Mouse (Mus musculus): Measurements from ENCODE around the gene Qsox2.

GRCm38 (mm10) chr2:26240330-26240729, 3.0 kb upstream of the Qsox2 start:
- no peak for TF ChIP-seq POLR2A (IDR thresholded peaks at IDR 0.05; ENCODE audit: low read depth, low read length)
- no peak for TF ChIP-seq CTCF (conservative IDR thresholded peaks at IDR 0.05; ENCODE audit: insufficient read depth, insufficient read length, low read depth, low read length)

Data from kidney, adult 2 months (tissue).